Mouse (Mus musculus): ENCODE measurements around the gene Rfx7.

GRCm38 (mm10) chr9:72489131-72489530 is 42.9 kb upstream of the Rfx7 start:
- TF ChIP-seq CTCF (IDR thresholded peaks at IDR 0.05; ENCODE audit: low read depth, low read length) = no peak
- no peak for TF ChIP-seq TAL1 (conservative IDR thresholded peaks at IDR 0.05; ENCODE audit: low read depth, low read length)
- TF ChIP-seq GATA1 (IDR thresholded peaks at IDR 0.05; ENCODE audit: borderline replicate concordance, low read length) = no peak
- TF ChIP-seq GATA2 (IDR thresholded peaks at IDR 0.05; ENCODE audit: borderline replicate concordance, low read depth, low read length) = no peak
- no peak for TF ChIP-seq POLR2AphosphoS5 (IDR thresholded peaks at IDR 0.05; ENCODE audit: insufficient replicate concordance, low read depth, low read length)

Measured in G1E (cell line).